Mouse (Mus musculus): ENCODE measurements around the gene Cdca7.

Cdca7 gene

DNA sequence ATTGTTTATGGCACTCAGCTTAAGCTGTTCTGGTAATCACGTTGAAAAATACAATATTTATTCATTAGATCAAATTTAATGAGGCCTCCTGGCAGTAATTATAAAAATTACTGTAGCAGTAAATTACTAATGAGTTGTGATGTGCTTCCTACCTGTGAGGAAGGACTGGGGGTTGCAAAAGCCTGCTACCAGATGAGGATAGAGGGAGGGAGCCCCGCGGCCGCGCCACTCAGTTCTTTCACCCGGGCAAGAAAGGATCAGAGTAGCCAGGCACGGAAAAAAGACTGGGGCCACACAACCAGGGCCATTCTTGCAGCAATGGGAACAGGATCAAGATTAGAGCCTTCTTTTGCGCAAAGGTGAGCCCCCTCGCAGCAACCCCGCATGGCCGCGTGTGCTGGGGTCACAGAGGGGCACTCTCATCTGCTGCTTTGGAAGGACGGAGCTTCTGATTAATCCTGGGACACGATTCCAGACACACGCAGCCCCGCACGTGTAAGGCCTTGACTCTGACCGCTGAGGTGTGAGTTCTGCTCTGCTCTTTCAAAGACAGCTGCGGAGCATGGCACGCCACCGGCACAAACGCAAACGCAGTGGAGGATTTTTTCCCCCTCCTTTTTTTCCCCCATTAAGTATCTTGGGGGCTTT is 23.2 kb downstream of the Cdca7 start:
- DNase-seq: peak; percentile 49

DNA sequence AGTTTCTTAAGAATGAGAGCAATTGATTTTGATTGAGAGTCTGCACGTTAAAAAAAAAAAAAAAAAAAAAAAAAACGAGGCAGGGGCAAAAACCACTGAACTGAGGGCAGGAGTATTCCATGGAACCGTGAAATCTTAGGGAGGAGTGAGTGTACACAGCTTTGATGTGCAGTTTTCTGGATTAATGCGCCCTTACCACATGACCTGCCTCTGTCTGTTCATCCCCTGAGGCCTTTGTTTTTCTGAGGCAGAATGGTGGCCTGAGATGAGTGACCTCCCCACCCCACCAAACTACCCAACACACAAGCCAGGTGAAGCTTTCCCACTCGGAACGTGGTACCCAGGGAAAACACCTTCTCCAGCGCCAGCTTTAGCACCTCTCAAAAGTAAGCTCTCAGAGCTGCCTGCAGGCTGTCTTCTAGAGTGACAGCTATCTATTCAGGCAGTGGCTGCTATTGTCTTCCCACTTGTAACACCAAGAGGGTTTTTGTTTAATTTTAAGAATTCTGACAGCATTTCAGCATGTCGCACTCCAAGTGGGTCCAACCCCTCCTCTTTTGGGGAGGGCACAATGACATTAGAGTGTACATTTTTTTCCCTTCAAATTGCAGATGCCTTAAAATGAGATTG is 23.9 kb downstream of the Cdca7 start:
- DNase-seq: no peak

DNA sequence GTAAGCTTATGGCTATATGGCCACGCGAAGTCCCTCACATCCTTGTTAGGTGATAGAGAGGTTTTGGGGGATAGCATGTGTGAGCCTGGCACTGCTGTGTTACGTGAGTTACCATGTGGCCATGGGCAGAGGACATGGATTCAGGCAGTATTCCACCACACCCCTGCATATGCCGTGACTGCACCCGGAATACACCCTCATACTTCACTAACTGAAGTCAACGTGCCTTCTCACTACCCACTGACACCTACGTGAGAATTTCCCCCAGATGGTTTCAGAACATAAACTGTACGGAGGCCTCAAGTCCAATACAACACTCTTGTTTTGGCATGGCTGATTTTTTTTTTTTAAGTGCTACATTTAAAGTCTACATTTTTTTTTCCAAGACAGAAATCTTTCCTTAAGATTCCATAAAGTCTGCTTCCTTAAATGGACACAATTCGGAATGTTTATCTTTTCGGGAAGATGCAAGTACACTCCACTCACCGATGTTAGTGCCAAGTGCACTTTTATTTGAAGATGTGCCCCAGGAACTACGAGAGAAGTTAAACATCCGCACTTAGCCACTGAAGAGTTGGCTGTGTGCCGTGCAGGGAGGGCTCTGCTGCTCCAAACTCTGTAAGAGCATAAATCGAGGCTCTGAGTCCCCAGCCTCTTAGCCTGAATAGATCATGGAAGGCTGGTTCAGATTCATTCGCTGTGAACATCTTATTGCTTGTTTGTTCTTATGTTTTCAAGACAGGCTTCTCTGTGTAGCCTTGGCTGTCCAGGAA is 26.3 kb downstream of the Cdca7 start:
- DNase-seq: no peak

DNA sequence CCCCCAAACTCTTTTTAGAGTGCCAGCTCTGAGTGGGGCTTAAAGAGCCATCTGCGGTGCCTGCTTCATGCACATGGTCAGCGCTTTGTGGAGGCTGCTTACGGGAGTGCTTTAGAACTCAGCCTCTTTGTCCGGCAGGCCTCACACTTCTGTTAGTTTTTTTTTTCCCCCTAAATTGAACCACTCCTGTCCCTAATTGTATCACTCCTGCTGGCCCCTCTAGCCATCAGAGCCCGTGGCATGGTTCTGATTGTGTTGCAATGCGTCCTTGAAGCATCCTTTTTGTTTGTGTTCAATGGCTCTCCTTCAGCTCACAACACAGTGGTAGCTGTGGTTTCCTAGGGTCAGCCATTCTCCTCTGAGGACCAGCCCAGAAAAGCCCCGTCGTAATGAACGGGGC is 27.7 kb downstream of the Cdca7 start:
- DNase-seq: no peak

DNA sequence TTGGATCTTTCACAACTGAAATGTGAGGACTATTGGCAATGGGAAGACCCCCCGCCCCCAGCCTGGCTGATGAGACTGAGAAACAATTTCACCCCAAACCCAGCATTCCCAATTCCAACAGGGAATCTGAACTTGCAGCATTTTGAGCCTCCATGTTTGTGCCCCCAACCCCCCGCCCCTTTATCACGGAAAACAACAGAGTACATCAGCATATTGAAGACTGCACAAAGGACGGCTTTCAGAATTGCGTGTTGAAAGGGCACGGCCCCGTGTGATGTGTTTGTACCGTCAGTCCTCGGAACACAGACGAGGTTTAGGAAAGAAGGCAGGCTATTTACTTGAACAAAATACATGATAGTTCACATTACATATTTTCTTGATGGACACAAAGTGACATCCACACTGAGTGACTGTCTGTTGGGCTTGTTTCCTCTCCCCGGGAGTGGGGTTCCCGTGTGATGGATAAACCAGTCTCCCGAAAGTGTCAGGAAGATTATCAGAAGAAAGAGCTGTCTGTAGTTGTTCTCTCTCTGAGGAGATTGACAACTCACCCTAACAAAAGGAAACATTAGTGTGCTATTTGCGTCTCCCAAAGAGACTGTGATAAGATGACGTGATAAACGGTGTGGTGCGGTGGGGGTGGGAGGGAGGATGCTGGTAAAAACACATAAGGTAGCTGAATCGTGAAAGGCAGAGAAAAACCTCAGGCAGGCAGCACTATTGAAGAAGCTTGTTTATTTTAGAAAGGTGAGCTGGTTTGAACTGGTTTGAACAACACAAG is 32.1 kb downstream of the Cdca7 start:
- no peak for DNase-seq

DNA sequence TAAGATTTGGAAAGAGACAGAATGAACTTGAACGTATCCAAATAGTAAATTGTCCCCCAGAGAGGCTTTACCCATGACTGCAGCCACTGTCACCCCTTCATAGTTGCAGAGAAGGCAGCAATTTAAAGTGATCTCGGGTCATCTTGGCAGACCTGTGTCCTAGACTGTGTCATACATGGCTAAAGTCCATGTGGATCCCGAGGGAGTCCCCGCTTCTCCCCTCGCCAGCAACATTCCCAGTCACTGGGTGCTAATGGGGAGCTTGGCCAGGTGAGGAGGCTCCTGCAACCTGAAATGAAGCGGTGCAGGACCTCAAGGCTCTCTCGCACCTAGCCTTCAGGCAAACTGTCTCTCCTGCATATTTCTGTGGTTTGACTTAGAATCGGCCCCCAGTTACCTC is 32.9 kb downstream of the Cdca7 start:
- DNase-seq: no peak

DNA sequence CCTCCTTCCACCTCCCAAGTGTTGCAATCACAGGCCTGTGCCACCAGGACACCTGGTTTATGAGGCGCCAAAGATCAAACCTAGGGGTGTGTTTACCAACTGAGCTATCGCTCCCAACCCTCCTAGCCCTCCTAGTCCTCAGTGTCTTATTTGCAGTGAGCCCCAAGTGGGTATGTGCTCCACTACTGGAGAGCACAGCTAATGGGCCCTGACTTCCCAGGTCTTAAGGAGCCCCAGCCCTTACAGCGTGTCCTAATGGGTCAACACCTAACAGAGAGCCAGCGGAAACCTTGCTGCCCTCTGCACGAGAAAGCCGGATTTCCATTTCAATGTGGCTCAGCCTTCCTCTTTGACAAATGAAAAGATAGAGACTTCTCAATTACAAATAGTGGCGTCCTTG is 39.6 kb downstream of the Cdca7 start:
- DNase-seq: no peak

DNA sequence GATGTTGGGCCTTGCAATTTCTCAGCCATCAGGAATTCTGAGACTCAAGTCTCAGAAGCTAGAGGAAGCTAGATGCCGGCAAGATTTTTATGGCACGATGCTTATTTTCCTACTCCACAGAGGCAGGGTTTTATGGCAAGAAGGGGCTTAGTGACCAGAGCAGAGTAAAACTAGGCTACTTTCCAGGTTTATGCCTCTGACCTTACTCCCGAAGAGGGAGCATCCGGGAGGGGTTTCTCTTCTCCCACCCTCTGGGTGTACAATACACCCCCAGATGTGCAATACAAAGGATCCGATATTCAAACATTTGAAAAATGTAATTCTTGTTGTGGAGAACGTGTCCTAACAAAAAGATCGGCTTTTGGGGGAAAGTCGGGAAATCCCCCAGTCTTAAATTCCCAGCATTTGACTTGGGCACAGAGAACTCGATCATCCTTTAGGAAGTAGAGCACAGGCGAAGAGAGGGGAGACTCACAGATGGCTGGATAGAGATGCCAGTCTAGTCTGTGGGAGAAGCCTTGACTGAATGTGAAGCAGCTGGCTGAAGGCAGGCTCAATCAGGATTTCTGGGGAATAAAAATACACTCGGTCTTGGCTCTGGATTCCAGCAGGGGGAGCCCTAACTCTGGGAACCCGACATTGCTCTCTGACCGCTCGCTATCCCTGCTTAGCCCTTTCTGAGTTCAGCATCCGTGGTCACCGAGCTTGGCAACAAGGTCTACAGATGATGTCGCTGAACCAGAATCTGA is 40.2 kb downstream of the Cdca7 start:
- peak; percentile 91 for DNase-seq

DNA sequence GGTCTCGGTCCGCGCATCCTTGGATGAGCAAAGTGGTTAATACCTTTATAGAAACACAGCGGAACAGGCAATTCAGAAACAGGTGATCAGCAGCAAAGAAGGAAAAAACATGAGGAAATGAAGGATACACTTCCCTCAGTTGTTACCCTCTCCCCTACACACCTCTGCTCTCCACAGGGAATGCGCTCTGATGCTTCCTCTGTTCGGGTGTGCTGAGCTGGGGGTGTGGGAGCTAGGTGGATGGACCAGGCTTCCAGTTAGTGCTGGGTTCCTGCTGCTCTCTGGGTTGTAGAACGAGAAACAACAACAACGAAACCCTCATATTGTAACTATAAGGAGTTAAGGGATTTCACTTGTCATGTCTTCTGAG is 40.7 kb downstream of the Cdca7 start:
- DNase-seq: no peak

DNA sequence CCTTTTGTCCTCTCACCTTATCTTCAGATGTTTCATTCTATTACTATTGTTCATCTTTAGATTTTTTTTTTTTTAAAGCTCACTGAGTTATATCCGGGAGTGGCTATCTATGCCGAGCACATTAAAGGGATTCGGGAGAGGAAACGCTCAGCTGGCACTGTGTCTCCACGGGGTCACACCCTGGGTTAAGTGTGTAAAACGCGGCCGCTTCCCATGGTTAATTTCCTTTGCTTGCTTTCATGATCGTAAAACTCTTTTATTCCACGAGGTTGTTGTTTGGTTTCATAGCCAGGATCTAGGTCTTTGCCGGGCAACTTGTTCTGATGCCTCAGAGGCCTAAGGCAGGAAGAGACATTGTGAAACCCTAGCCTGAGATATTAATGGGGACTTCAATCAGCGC is 48.1 kb downstream of the Cdca7 start:
- peak; percentile 23 for DNase-seq

DNA sequence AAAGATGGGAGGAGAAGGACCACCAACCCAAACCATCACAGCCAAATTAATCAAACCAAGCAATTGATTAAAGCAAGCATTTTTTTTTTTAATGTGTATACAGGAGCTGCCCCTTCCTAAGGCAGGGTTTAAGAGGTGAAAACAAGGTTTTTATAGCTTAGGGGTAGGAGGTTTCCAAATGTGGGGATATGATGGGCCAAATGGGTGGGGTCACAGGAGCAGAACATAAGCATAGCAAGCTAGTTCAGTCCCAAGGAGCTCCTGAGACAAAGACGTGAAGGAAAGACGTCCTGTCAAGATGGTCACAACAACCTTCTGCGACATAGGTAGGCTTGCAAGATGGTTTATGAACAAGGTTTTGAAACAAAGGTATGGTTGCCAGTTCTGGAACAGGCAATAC is 49.6 kb downstream of the Cdca7 start:
- DNase-seq: no peak

DNA sequence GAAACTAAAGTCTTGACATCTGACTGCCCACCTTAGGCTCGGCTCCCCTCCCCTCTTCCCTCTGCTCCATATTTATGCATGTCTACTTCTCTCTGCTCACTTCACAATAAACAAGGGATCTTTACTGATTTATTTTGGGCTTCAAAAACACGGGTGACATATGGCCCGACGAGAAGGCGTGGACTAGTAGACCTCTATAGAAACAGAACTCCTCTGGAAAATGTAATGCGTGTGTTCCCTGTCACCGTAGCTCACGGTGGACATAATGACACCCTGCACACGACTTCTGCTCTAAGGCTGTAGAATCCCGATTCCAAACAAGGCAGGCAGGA is 53.0 kb downstream of the Cdca7 start:
- no peak for DNase-seq

DNA sequence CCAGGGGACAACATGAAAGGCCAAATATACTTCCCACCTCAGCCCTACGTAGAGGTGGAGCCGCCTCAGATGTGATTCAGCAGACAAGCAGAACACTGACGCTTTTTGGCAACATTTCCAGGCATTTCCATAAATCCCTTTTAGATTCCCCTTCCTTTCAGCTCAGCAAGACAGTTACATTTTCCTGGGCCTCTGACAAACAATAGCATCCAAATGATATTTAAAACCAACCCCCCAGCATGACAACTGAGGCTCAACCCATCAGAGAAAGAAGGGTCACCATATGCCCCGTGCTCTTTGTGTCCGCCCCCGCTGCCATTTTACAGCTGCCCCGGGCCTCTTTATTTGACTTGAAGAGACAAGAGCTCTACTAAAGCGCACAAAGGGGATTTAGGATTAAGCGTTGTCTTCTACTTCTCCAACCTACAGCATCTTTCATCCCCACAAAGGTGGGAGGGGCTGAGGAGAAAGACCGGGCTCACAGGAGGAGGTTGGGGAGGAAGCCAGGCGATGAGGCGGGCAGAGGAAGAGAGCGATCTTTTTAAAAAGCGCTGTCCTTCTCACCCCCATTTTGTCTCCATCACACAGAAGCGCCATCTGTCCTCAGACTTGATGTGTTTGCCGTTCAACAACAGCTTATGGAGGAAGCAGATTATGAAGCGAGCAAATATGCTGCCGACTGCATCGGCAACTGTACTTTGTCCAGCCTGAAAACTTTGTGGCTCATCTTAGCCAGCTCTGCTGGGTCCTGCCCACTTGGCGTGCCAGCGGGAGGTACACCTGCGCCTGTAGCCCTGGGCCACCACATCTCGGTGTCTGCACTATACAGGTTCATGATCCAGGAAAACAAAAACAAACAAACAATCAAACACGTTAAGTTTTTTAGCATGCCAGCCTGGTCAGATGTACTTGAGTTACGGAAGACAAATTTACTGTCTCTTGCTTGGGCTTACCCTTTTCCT is 53.7 kb downstream of the Cdca7 start:
- DNase-seq: peak; percentile 74

DNA sequence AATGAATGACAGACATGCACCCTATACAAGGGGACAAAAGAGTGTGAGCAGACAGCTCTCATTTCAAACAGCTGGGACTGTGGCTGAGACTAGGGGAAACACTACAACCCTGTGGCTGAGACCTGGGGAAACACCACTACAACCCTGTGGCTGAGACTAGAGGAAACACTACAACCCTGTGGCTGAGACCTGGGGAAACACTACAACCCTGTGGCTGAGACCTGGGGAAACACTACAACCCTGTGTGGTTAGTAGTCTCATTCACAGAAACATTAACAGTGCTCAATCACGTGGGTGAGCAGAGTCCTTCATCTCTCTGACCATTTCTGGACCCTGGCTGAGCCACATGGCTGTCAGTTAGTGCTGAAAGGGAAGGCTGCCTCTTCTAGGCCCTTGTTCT is 59.9 kb downstream of the Cdca7 start:
- DNase-seq: no peak

Measured in embryo, embryonic 11 days (tissue).